Mouse (Mus musculus) left cerebral cortex, postnatal 25 days (tissue): ENCODE results near the gene Mocs1. TPM values are rescaled to one million over a fixed set of nuclear protein-coding genes. Genes with fewer than 3 reads are reported as not detected.
"Not testable (repeated sequence)": the region's sequence is repeated elsewhere in the genome, so short reads cannot be mapped to it uniquely, and the experiment has no call there.

ENCODE experiments used
- DNase-seq, 2 experiments: peaks; one replicate each; pipeline ENCODE4 v3.0.0; 2022; ENCODE audit warnings: low spot score in 2 of 2, mixed read lengths in 1 of 2
- intact Hi-C: fragments of 180-260 bp; cut with DNase I; formaldehyde crosslinking; loops from one replicate; pipeline ENCODE4 v1.15.1; 2025
- total RNA-seq, 2 experiments: library from RNA; stranded (reverse); gene quantifications; 2 replicates each; pipeline ENCODE4 v1.2.3; 2021

Gene Mocs1
- total RNA-seq, 2 experiments from 2014 or later: 14.1 to 14.3 TPM

- no peak for DNase-seq
- intact Hi-C loops: no loop called here
These were observed 1.4 kb downstream of the Mocs1 start for GRCm38 (mm10) chr17:49429471-49430129.

- no peak for DNase-seq
- intact Hi-C loops: no loop called here
These were observed 2.0 kb downstream of the Mocs1 start for GRCm38 (mm10) chr17:49430136-49430535.

GRCm38 (mm10) chr17:49431176-49431575 lies 3.0 kb downstream of the Mocs1 start:
- intact Hi-C loops: no loop called here
- no peak for DNase-seq

- DNase-seq: peak in 1 of 2 experiments; percentile 20
- intact Hi-C loops: no loop called here
These were observed 4.0 kb downstream of the Mocs1 start for GRCm38 (mm10) chr17:49432071-49432711.

- intact Hi-C loops: no loop called here
- DNase-seq: no peak
These were observed 4.9 kb downstream of the Mocs1 start for GRCm38 (mm10) chr17:49433071-49433470.

GRCm38 (mm10) chr17:49434236-49434635 lies 6.1 kb downstream of the Mocs1 start:
- intact Hi-C loops: no loop called here
- no peak for DNase-seq

- intact Hi-C loops: no loop called here
- no peak for DNase-seq
These were observed 6.9 kb downstream of the Mocs1 start for GRCm38 (mm10) chr17:49435081-49435480.

GRCm38 (mm10) chr17:49436631-49437030 lies 8.5 kb downstream of the Mocs1 start:
- intact Hi-C loops: no loop called here
- DNase-seq: no peak

- DNase-seq, intact Hi-C loops: not testable (repeated sequence)
These were observed 9.1 kb downstream of the Mocs1 start for GRCm38 (mm10) chr17:49437306-49437705.

GRCm38 (mm10) chr17:49438822-49439574 lies 10.8 kb downstream of the Mocs1 start:
- intact Hi-C loops: no loop called here
- no peak for DNase-seq

- DNase-seq: no peak
- intact Hi-C loops: no loop called here
These were observed 11.5 kb downstream of the Mocs1 start for GRCm38 (mm10) chr17:49439706-49440105.

GRCm38 (mm10) chr17:49440331-49441130 lies 12.4 kb downstream of the Mocs1 start:
- DNase-seq: no peak
- intact Hi-C loops: no loop called here

- DNase-seq: peak in 1 of 2 experiments; percentile 29
These were observed 14.7 kb downstream of the Mocs1 start for GRCm38 (mm10) chr17:49442841-49443240.

GRCm38 (mm10) chr17:49448570-49449229 lies 20.5 kb downstream of the Mocs1 start:
- no peak for DNase-seq
- intact Hi-C loops: no loop called here

More at GRCm38 (mm10) chr17:49442841-49443240, 14.7 kb downstream of the Mocs1 start:
- intact Hi-C loops: not testable (repeated sequence)

- intact Hi-C loops: no loop called here
- no peak for DNase-seq
These were observed 21.1 kb downstream of the Mocs1 start for GRCm38 (mm10) chr17:49449230-49449608.

GRCm38 (mm10) chr17:49450922-49451321 lies 22.8 kb downstream of the Mocs1 start:
- intact Hi-C loops: no loop called here

GRCm38 (mm10) chr17:49456334-49456733 lies 28.2 kb downstream of the Mocs1 start:
- intact Hi-C loops: no loop called here
- no peak for DNase-seq

More at GRCm38 (mm10) chr17:49450922-49451321, 22.8 kb downstream of the Mocs1 start:
- no peak for DNase-seq

GRCm38 (mm10) chr17:49457833-49458232 lies 29.7 kb downstream of the Mocs1 start:
- no peak for DNase-seq
- intact Hi-C loops: no loop called here

- DNase-seq: no peak
These were observed 30.2 kb downstream of the Mocs1 start for GRCm38 (mm10) chr17:49458386-49458785.

More at GRCm38 (mm10) chr17:49458386-49458785, 30.2 kb downstream of the Mocs1 start:
- intact Hi-C loops: no loop called here
